Mouse (Mus musculus) forebrain, embryonic 11.5 days (tissue): Measurements from ENCODE around the gene Polr3g. TPM values are rescaled to one million over a fixed set of nuclear protein-coding genes. Genes with fewer than 3 reads are reported as not detected.
A peak's percentile ranks its signal among the peaks of the same experiment; 100 is the strongest.
"Not testable (repeated sequence)": the region's sequence is repeated elsewhere in the genome, so short reads cannot be mapped to it uniquely, and the experiment has no call there.

Source experiments
- ATAC-seq: fragments of 200-750 bp; cut with Nextera tagmentation; replicated peaks from 2 replicates; pipeline ENCODE4 v1.8.0; 2017; ENCODE audit warnings: moderate TSS enrichment; ENCODE audit not compliant: low FRiP score
- DNase-seq: peaks from one replicate; pipeline ENCODE4 v3.0.0-alpha.2; 2017; ENCODE audit warnings: low spot score
- H3K27ac ChIP-seq: fragments of 300-500 bp; sonication (generic); 2 replicates; pipeline ENCODE4 v1.5.1; 2014; ENCODE audit warnings: low read depth, low read length
- H3K27me3 ChIP-seq: fragments of 300-500 bp; sonication (generic); 2 replicates; pipeline ENCODE4 v1.6.1; 2014; ENCODE audit warnings: mild to moderate bottlenecking, low read length, mixed read lengths; ENCODE audit not compliant: control insufficient read depth, insufficient read depth
- H3K36me3 ChIP-seq: fragments of 300-500 bp; sonication (generic); 2 replicates; pipeline ENCODE4 v1.6.1; 2014; ENCODE audit warnings: mild to moderate bottlenecking, low read length, moderate library complexity, mixed read lengths; ENCODE audit not compliant: control insufficient read depth, insufficient read depth
- H3K4me1 ChIP-seq: fragments of 300-500 bp; sonication (generic); replicated peaks from 2 replicates; pipeline ENCODE4 v1.6.1; 2014; ENCODE audit warnings: low read length, mixed read lengths; ENCODE audit not compliant: control insufficient read depth, insufficient read depth
- H3K4me2 ChIP-seq: fragments of 300-500 bp; sonication (generic); 2 replicates; pipeline ENCODE4 v1.6.1; 2014; ENCODE audit warnings: low read depth, mild to moderate bottlenecking, low read length, moderate library complexity, mixed read lengths; ENCODE audit not compliant: severe bottlenecking
- H3K4me3 ChIP-seq: fragments of 300-500 bp; sonication (generic); 2 replicates; pipeline ENCODE4 v1.5.1; 2014; ENCODE audit warnings: low read depth, low read length
- H3K9ac ChIP-seq: fragments of 300-500 bp; sonication (generic); 2 replicates; pipeline ENCODE4 v1.6.1; 2014; ENCODE audit warnings: low read length
- H3K9me3 ChIP-seq: fragments of 300-500 bp; sonication (generic); 2 replicates; pipeline ENCODE4 v1.6.1; 2016; ENCODE audit warnings: low read length, mixed read lengths; ENCODE audit not compliant: control insufficient read depth
- WGBS: fragments of 180-500 bp; shearing (Covaris S2); extraction: QIAGEN DNeasy Blood & Tissue Kit; methylation state at CpG from one replicate; pipeline ENCODE4 v1.1.7; 2014; 5-methylcytosine and 5-hydroxymethylcytosine counted together
- polyA plus RNA-seq: library from polyadenylated mRNA; unstranded; fragments of >200 nt; fragmentation: Nextera tagmentation; extraction: Ambion mirVana; gene quantifications from 2 replicates; pipeline ENCODE4 v1.2.1, GENCODE M21; 2014

Gene Polr3g
- polyA plus RNA-seq, 1 experiment from 2014 or later: 15.2 TPM

DNA sequence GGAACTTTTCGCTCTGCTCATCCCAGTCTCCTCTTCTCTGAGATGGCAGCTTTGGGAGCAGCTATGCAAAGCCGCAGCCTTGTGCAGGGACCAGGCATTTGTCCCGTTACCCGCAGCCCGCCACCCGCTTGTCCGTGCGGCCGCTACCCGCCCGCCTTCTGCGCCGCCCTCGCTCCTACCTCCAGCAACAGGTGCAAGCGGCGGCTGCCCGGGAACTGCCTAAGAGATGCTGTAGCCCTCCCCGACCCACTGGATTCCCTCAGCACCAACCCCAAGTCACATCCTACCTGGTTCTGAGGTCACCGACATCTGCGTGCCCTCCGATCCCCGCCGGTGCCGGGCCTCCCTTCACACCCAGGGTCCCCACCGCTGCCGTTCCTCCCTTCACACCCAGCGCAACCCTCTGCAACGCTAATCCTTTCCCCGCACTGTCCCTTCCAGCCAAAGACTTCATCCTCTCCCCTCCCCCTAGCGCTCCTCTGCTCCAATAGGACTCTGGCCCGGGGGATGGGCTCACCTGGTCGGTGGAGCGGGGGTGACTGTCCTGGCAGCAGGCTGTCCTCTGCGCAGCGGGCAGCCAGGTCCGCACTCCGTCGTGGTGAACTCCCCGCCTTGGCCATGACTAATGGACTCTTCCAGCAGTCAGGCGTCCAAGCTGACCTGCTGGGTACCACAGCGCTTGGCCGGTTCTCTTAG is 77.9 kb downstream of the Polr3g start, which contains the start of gene Adgrv1:
TSS of gene Adgrv1 (minus strand) at position 435 of the 696 bp plus-strand sequence.
- no peaks in the 10 kb centered on the region for H3K36me3 ChIP-seq
- peak within 1 kb of the TSS; percentile 66 for H3K4me3 ChIP-seq
- under 1% methylated on average over 42 of the region's 42 CpGs for WGBS

DNA sequence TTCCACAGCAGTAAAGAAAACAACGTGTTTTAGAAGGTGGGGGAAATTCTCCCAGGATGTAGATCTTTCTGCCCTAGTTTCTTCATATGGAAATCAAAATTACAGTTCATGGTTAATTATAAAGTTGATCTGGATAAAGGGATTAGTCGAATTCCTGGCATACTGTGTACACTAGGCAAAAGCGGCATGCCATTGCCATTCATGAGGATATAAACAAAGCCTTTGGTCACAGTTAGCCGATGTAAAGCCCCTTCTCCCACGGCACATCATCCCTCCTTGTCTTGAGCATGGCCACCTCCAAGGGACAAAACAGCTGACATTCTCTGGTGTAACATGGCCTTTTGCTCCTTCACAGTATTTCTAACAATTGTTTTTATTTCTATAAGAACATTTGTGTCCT is 80.2 kb downstream of the Polr3g start:
- H3K36me3 ChIP-seq: no peaks in the 10 kb centered on the region
- peak overlapping the region; percentile 48 for H3K4me2 ChIP-seq
- peak overlapping the region; percentile 66 for H3K4me3 ChIP-seq
- WGBS: 12% methylated on average over 5 of the region's 5 CpGs
- H3K4me1 ChIP-seq: peaks cover 16% of the 10 kb centered on the region
- peak overlapping the region; percentile 48; the same call in 1 of the 2 replicates for H3K27ac ChIP-seq
- no peaks in the 10 kb centered on the region for H3K27me3 ChIP-seq
- DNase-seq: no peak
- H3K9me3 ChIP-seq: no peaks in the 10 kb centered on the region
- ATAC-seq: no peak
- peak overlapping the region; percentile 20 for H3K9ac ChIP-seq

More for the DNA sequence above, 77.9 kb downstream of the Polr3g start, which contains the start of gene Adgrv1:
- peak within 1 kb of the TSS; percentile 74 for H3K4me2 ChIP-seq
- ATAC-seq: peak; percentile 97
- peaks cover 15% of the 10 kb centered on the region for H3K4me1 ChIP-seq
- H3K27me3 ChIP-seq: no peaks in the 10 kb centered on the region
- peak within 1 kb of the TSS; percentile 41; the same call in 1 of the 2 replicates for H3K27ac ChIP-seq
- no peaks in the 10 kb centered on the region for H3K9me3 ChIP-seq
- peak; percentile 95 for DNase-seq
- H3K9ac ChIP-seq: peak within 1 kb of the TSS; percentile 79

DNA sequence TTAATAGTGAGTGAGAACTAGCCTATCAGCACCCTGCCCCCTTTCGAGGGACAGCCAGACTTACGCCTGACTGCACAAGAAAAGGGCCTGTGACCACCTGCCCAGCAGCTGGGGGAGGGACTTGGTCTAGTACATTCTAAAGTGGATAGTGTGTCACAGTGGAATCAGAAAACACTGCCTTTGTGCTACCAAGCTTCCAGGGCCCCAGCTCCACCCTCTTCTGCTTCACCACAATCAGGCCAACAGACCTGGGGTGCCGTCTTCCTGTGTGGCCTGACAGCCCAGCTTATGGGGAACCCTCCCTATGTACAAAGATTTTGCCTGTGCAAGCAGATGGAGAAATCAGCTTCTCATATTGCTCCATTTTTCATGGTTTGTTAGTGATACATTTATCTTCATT is 81.4 kb downstream of the Polr3g start:
- Histone ChIP-seq H3K27ac (peak overlapping the region; percentile 43), H3K9me3 (no peaks in the 10 kb centered on the region), H3K4me1 (peaks cover 14% of the 10 kb centered on the region), H3K36me3 (no peaks in the 10 kb centered on the region), H3K9ac (no peak overlapping the region), H3K4me2 (no peak overlapping the region; the same call in 1 of the 2 replicates), H3K27me3 (no peaks in the 10 kb centered on the region), H3K4me3 (no peak overlapping the region)
- ATAC-seq: peak; percentile 75
- DNase-seq: peak; percentile 72
- 14% methylated on average over 3 of the region's 3 CpGs for WGBS

DNA sequence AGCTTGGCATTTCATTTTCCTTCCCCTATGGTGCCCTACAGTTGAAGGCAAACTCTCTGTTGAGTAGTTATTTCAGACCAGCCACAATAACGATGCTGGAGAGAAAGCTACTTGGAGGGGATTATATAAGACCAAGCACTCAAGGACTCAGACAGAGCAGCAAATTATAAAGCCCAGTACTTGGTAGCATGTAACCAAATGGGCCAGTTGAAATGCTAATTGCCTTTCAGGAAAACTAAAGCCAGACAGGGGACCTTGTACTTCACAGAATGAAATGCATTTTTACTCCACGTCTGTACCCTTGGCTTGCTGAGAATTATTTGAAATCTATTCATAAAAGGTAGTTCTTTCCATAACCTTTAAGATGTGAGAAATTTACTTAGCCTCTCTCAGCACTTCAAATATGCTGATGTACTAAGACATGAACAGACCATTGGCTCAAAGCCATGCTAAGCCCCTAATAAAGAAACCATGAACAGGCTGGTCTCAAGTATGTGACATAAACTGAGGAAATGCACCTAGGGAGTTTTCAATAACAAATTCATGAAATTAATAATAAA is 82.1 kb downstream of the Polr3g start:
- H3K9me3 ChIP-seq: no peaks in the 10 kb centered on the region
- ATAC-seq (peak; percentile 22), DNase-seq (no peak)
- WGBS: 11% methylated on average over 2 of the region's 2 CpGs
- H3K36me3 ChIP-seq: no peaks in the 10 kb centered on the region
- H3K27ac ChIP-seq: peak overlapping the region; percentile 43
- H3K4me3 ChIP-seq: no peak overlapping the region
- no peak overlapping the region for H3K9ac ChIP-seq
- H3K4me1 ChIP-seq: peaks cover 14% of the 10 kb centered on the region
- peak overlapping the region; percentile 21; the same call in 1 of the 2 replicates for H3K4me2 ChIP-seq
- H3K27me3 ChIP-seq: no peaks in the 10 kb centered on the region

DNA sequence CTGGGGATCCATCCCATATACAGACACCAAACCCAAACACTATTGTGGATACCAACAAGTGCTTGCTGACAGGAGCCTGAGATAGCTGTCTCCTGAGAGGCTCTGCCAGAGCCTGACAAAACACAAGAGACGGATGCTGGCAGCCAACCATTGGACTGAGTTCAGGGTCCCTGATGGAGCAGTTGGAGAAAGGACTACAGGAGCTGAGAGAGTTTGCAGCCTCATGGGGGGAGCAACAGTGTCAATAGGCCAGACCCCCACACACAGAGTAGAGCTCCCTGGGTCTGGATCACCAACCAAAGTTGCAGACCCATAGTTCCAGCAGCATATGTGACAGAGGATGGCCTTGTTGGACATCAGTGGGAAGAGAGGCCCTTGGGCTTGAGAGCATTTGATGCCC is 83.0 kb downstream of the Polr3g start:
- H3K9me3 ChIP-seq, H3K4me2 ChIP-seq, ATAC-seq, H3K9ac ChIP-seq, H3K4me3 ChIP-seq, H3K27me3 ChIP-seq, H3K36me3 ChIP-seq, DNase-seq: not testable (repeated sequence)
- peaks cover 14% of the 10 kb centered on the region for H3K4me1 ChIP-seq
- WGBS: 61% methylated on average over 1 of the region's 1 CpGs
- H3K27ac ChIP-seq: peak overlapping the region; percentile 70

Other genes with a start within 250 kb of the Polr3g start
- 36.9 and 41.9 TPM in 2 replicates for gene Adgrv1, start 77.9 kb downstream of the Polr3g start, polyA plus RNA-seq
- gene Lysmd3, start 53.4 kb downstream of the Polr3g start, polyA plus RNA-seq: 24.8 and 25.9 TPM in 2 replicates
- gene Mblac2, start 328 bp upstream of the Polr3g start, polyA plus RNA-seq: 5.9 and 6.4 TPM in 2 replicates
- gene Cetn3, start 72.1 kb upstream of the Polr3g start, polyA plus RNA-seq: 282 and 302 TPM in 2 replicates